Mouse (Mus musculus): ENCODE results near the gene Cib1. TPM values are rescaled to one million over a fixed set of nuclear protein-coding genes. Genes with fewer than 3 reads are reported as not detected.
A peak's percentile ranks its signal among the peaks of the same experiment; 100 is the strongest.

The Cib1 gene
- polyA plus RNA-seq, 1 experiment from 2014 or later, result 189 TPM

- no peaks in the 10 kb centered on the region for H3K27me3 ChIP-seq (ENCODE audit: control insufficient read depth, insufficient read depth, low read length)
- H3K4me2 ChIP-seq (replicated peaks; ENCODE audit: low read depth), result peak overlapping the region; percentile 88
- no peaks in the 10 kb centered on the region for H3K36me3 ChIP-seq (ENCODE audit: control insufficient read depth, insufficient read depth, low read length)
- WGBS, result 51% methylated on average over 11 of the region's 11 CpGs
- no peaks in the 10 kb centered on the region for H3K9me3 ChIP-seq (ENCODE audit: control insufficient read depth, low read length)
- no peak for DNase-seq (ENCODE audit: low spot score)
- H3K4me3 ChIP-seq (ENCODE audit: low read depth, low read length), result 0 out of 2 replicates have a peak overlapping the region, but pooled peaks have one; percentile 70
- no peak overlapping the region for H3K9ac ChIP-seq (ENCODE audit: low read length)
- TF ChIP-seq EP300 (optimal IDR thresholded peaks at IDR 0.05) (no peak), CTCF (IDR thresholded peaks at IDR 0.05; ENCODE audit: low read depth) (no peak)
- peaks cover 8% of the 10 kb centered on the region for H3K4me1 ChIP-seq (replicated peaks; ENCODE audit: control insufficient read depth, insufficient read depth)
- ATAC-seq (ENCODE audit: low FRiP score, low TSS enrichment), result no peak
- H3K27ac ChIP-seq (replicated peaks), result 0 out of 2 replicates have a peak overlapping the region, but pooled peaks have one; percentile 46
Observed at GRCm38 (mm10) chr7:80199851-80200587, 32.6 kb downstream of the Cib1 start.

DNA sequence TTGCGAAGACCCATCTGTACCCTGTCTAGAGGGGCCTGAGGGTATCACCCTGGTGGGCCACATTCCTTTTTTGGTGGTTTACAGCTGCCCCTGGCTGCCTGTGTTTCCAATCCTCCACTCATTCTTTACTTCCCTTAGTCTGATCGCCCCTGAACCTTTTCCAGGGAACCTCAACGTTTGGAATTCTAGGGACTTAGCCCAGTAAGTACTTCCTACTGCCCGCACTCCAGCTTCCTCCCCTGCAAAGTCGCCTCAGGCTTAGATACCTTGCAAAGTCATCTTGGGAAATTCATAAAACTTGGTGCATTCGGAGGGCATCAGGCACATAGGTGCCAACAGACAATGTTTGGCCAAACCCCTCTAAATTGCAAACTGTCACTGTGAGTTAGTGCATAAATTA, 33.3 kb downstream of the Cib1 start:
- TF ChIP-seq EP300 (optimal IDR thresholded peaks at IDR 0.05) (no peak), CTCF (IDR thresholded peaks at IDR 0.05; ENCODE audit: low read depth) (no peak)
- DNase-seq (ENCODE audit: low spot score) (no peak), ATAC-seq (ENCODE audit: low FRiP score, low TSS enrichment) (no peak)
- Histone ChIP-seq H3K36me3 (ENCODE audit: control insufficient read depth, insufficient read depth, low read length) (no peaks in the 10 kb centered on the region), H3K4me3 (ENCODE audit: low read depth, low read length) (peak overlapping the region; percentile 70), H3K9me3 (ENCODE audit: control insufficient read depth, low read length) (no peaks in the 10 kb centered on the region), H3K27ac (replicated peaks) (peak overlapping the region; percentile 96), H3K27me3 (ENCODE audit: control insufficient read depth, insufficient read depth, low read length) (no peaks in the 10 kb centered on the region), H3K4me1 (replicated peaks; ENCODE audit: control insufficient read depth, insufficient read depth) (peaks cover 8% of the 10 kb centered on the region), H3K4me2 (replicated peaks; ENCODE audit: low read depth) (peak overlapping the region; percentile 88), H3K9ac (ENCODE audit: low read length) (peak overlapping the region; percentile 81)
- WGBS, result 19% methylated on average over 6 of the region's 6 CpGs

DNA sequence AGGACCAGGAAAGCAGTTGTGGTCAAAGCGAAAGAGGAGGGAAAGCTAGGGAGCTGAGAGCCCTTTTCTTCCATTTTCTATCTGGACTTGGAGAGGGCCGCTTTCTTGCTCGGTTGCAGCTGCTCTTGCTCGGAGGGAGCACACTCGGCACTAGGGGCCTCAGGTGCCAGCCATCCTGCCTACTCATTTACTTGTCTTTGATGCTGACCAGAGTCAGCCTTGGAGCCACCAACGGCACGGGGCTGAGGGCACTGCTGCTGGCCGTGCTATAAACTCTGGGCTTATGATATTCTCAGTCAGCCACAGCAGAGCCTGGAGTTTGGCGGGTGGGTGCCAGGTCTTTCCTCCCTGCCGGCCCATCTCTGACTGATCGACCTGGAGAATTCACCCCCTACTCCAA, 33.8 kb downstream of the Cib1 start:
- under 1% methylated on average over 11 of the region's 11 CpGs for WGBS
- Histone ChIP-seq H3K9ac (ENCODE audit: low read length) (peak overlapping the region; percentile 81), H3K4me1 (replicated peaks; ENCODE audit: control insufficient read depth, insufficient read depth) (peaks cover 8% of the 10 kb centered on the region), H3K4me2 (replicated peaks; ENCODE audit: low read depth) (peak overlapping the region; percentile 88), H3K27ac (replicated peaks) (peak overlapping the region; percentile 96), H3K36me3 (ENCODE audit: control insufficient read depth, insufficient read depth, low read length) (no peaks in the 10 kb centered on the region), H3K4me3 (ENCODE audit: low read depth, low read length) (peak overlapping the region; percentile 70), H3K9me3 (ENCODE audit: control insufficient read depth, low read length) (no peaks in the 10 kb centered on the region), H3K27me3 (ENCODE audit: control insufficient read depth, insufficient read depth, low read length) (no peaks in the 10 kb centered on the region)
- ATAC-seq (ENCODE audit: low FRiP score, low TSS enrichment), result no peak
- DNase-seq (ENCODE audit: low spot score), result no peak
- no peak for TF ChIP-seq CTCF (IDR thresholded peaks at IDR 0.05; ENCODE audit: low read depth)
- no peak for TF ChIP-seq EP300 (optimal IDR thresholded peaks at IDR 0.05)

GRCm38 (mm10) chr7:80197941-80198778, 34.5 kb downstream of the Cib1 start:
- peak overlapping the region; percentile 88 for H3K4me2 ChIP-seq (replicated peaks; ENCODE audit: low read depth)
- TF ChIP-seq CTCF (IDR thresholded peaks at IDR 0.05; ENCODE audit: low read depth), result peak; percentile 20; the same call in 1 of the 2 replicates
- TF ChIP-seq EP300 (optimal IDR thresholded peaks at IDR 0.05), result no peak
- peak overlapping the region; percentile 81 for H3K9ac ChIP-seq (ENCODE audit: low read length)
- no peaks in the 10 kb centered on the region for H3K27me3 ChIP-seq (ENCODE audit: control insufficient read depth, insufficient read depth, low read length)
- peaks cover 8% of the 10 kb centered on the region for H3K4me1 ChIP-seq (replicated peaks; ENCODE audit: control insufficient read depth, insufficient read depth)
- peak; percentile 85 for ATAC-seq (ENCODE audit: low FRiP score, low TSS enrichment)
- peak; percentile 90 for DNase-seq (ENCODE audit: low spot score)
- H3K27ac ChIP-seq (replicated peaks), result peak overlapping the region; percentile 96
- no peaks in the 10 kb centered on the region for H3K36me3 ChIP-seq (ENCODE audit: control insufficient read depth, insufficient read depth, low read length)
- no peaks in the 10 kb centered on the region for H3K9me3 ChIP-seq (ENCODE audit: control insufficient read depth, low read length)
- under 1% methylated on average over 62 of the region's 74 CpGs for WGBS
- H3K4me3 ChIP-seq (ENCODE audit: low read depth, low read length), result peak overlapping the region; percentile 70

DNA sequence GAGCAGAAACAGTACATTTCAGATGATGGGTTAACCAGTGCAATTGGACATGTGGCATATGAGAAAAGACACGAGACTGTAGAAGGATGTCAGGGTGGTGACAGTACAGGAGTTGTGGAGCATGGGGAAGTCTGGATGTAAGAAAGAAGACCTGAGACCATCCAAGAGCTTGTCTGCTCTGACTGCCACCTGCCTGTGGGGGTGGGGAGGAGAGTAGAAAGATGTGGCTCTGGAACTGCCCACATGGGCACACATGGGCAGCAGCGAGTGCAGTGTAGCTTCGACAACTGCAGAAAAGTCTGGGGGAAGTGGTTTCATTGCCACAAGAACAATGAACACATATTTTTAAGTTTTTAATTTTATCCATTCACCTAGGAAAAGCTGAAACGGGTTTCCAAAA, 35.2 kb downstream of the Cib1 start:
- DNase-seq (ENCODE audit: low spot score) (no peak), ATAC-seq (ENCODE audit: low FRiP score, low TSS enrichment) (no peak)
- Histone ChIP-seq H3K4me1 (replicated peaks; ENCODE audit: control insufficient read depth, insufficient read depth) (peaks cover 8% of the 10 kb centered on the region), H3K9me3 (ENCODE audit: control insufficient read depth, low read length) (no peaks in the 10 kb centered on the region), H3K36me3 (ENCODE audit: control insufficient read depth, insufficient read depth, low read length) (no peaks in the 10 kb centered on the region), H3K4me3 (ENCODE audit: low read depth, low read length) (peak overlapping the region; percentile 70; the same call in 1 of the 2 replicates), H3K27me3 (ENCODE audit: control insufficient read depth, insufficient read depth, low read length) (no peaks in the 10 kb centered on the region), H3K27ac (replicated peaks) (peak overlapping the region; percentile 96), H3K4me2 (replicated peaks; ENCODE audit: low read depth) (peak overlapping the region; percentile 88), H3K9ac (ENCODE audit: low read length) (no peak overlapping the region)
- WGBS, result 22% methylated on average over 4 of the region's 4 CpGs
- TF ChIP-seq CTCF (IDR thresholded peaks at IDR 0.05; ENCODE audit: low read depth) (no peak), EP300 (optimal IDR thresholded peaks at IDR 0.05) (no peak)
